Mouse (Mus musculus): Measurements from ENCODE around the gene Mysm1. TPM values are rescaled to one million over a fixed set of nuclear protein-coding genes. Genes with fewer than 3 reads are reported as not detected.

Mysm1 gene
- polyA plus RNA-seq, 2 experiments: 21.4 to 25.2 TPM

DNA sequence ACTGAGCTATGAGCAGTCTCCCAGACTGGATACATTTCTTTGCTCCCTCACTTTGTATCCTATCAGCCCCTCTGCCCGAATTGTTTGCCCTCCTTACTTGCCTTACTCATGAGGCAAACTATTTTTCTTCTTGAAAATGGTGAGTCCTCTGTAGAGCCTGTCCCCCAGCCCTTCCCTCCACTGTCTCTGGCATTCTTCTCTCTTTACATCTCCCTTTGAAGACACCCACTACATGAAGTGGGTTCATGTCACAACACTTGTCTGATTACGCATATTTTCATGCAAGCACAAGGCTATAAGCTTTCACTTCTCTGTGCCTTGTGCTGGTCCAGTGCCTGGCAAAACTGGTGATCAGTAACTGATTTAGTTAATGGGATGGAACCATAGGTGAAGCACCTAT lies 41.3 kb upstream of the Mysm1 start:
- Histone ChIP-seq H3K27me3 (ENCODE audit: control insufficient read depth, insufficient read depth, low read length) (no peaks in the 10 kb centered on the region), H3K9ac (ENCODE audit: low read depth, low read length, severe bottlenecking) (no peak overlapping the region), H3K9me3 (ENCODE audit: control insufficient read depth, low read length) (no peaks in the 10 kb centered on the region), H3K4me1 (ENCODE audit: control insufficient read depth, insufficient read depth, low read length) (no peaks in the 10 kb centered on the region), H3K4me2 (replicated peaks; ENCODE audit: low read depth, low read length, severe bottlenecking) (no peak overlapping the region), H3K27ac (replicated peaks; ENCODE audit: low read depth, low read length) (no peak overlapping the region), H3K4me3 (replicated peaks; ENCODE audit: low read length) (no peak overlapping the region), H3K36me3 (ENCODE audit: control insufficient read depth, insufficient read depth, low read length) (no peaks in the 10 kb centered on the region)
- TF ChIP-seq POLR2A (IDR thresholded peaks at IDR 0.05; ENCODE audit: borderline replicate concordance, extremely low read depth, insufficient read depth, insufficient read length): no peak
- DNase-seq (ENCODE audit: low spot score) (no peak), ATAC-seq (ENCODE audit: low FRiP score, low read depth) (no peak)
- 93% methylated on average over 2 of the region's 2 CpGs for WGBS

DNA sequence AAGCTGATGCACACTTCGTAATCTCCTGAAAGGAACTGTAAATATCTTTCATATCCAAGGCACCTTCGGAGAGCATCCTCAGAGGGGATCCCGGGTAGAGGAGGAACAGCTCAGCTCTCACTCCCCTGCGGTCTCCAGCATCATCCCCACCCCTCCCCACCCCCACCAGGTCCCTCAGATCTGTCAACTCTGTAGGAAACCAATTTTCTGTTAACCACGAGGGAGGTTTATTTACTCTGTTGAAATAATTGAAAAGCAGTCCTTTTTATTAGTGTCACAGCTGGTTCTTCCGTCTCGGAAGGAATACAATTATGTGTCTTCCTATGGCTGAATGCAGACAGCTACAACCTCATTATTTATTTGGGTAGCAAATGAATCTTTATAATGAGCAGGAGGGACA lies 39.3 kb upstream of the Mysm1 start:
- no peaks in the 10 kb centered on the region for H3K4me1 ChIP-seq (ENCODE audit: control insufficient read depth, insufficient read depth, low read length)
- TF ChIP-seq POLR2A (IDR thresholded peaks at IDR 0.05; ENCODE audit: borderline replicate concordance, extremely low read depth, insufficient read depth, insufficient read length): no peak
- no peaks in the 10 kb centered on the region for H3K27me3 ChIP-seq (ENCODE audit: control insufficient read depth, insufficient read depth, low read length)
- no peak overlapping the region for H3K9ac ChIP-seq (ENCODE audit: low read depth, low read length, severe bottlenecking)
- no peak overlapping the region for H3K4me3 ChIP-seq (replicated peaks; ENCODE audit: low read length)
- WGBS: 35% methylated on average over 7 of the region's 7 CpGs
- no peaks in the 10 kb centered on the region for H3K36me3 ChIP-seq (ENCODE audit: control insufficient read depth, insufficient read depth, low read length)
- H3K9me3 ChIP-seq (ENCODE audit: control insufficient read depth, low read length): no peaks in the 10 kb centered on the region
- ATAC-seq (ENCODE audit: low FRiP score, low read depth): no peak
- no peak for DNase-seq (ENCODE audit: low spot score)
- H3K4me2 ChIP-seq (replicated peaks; ENCODE audit: low read depth, low read length, severe bottlenecking): no peak overlapping the region
- H3K27ac ChIP-seq (replicated peaks; ENCODE audit: low read depth, low read length): no peak overlapping the region

DNA sequence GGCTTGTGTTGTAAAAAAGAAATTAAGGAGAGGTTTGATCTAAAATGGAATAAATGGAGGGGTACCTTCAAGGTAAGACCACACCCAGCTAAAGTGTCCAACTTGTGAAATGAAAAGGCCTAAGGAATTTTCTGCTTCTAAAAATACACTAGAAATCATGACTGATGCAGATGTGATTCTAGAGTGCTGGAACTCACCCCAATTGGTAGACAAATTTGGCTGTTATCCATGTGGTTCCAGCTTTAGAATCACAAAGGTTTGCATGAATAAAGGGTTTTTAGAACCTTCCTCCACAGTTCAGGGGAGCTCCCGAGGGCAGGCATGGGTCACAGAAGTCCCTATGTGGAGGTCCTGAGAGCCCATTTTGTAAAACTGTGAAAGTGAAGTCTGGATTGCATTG lies 33.8 kb upstream of the Mysm1 start:
- Histone ChIP-seq H3K4me2 (replicated peaks; ENCODE audit: low read depth, low read length, severe bottlenecking) (no peak overlapping the region), H3K27ac (replicated peaks; ENCODE audit: low read depth, low read length) (no peak overlapping the region)

DNA sequence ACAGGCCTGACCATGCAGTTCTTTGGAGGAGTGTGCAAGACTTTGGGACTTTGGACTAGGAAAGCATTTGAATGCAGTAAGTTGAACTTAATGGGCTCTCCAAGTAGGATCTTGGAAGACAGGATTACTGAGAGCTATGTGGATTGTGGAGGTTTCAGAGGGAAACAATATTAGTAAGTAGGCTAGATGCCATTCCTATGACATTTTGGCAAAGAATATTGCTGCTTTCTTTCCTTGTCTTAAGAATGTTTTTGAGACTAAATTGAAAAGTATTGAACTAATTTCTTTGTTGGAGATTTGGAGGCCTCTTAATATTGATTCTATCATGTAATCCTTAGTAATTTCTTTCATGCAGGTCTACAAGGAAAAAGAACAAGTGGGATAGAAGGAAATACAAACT lies 33.4 kb upstream of the Mysm1 start:
- ATAC-seq (ENCODE audit: low FRiP score, low read depth): no peak
- Histone ChIP-seq H3K27me3 (ENCODE audit: control insufficient read depth, insufficient read depth, low read length) (no peaks in the 10 kb centered on the region), H3K9me3 (ENCODE audit: control insufficient read depth, low read length) (no peaks in the 10 kb centered on the region), H3K4me3 (replicated peaks; ENCODE audit: low read length) (no peak overlapping the region), H3K36me3 (ENCODE audit: control insufficient read depth, insufficient read depth, low read length) (no peaks in the 10 kb centered on the region), H3K27ac (replicated peaks; ENCODE audit: low read depth, low read length) (no peak overlapping the region), H3K4me1 (ENCODE audit: control insufficient read depth, insufficient read depth, low read length) (no peaks in the 10 kb centered on the region), H3K9ac (ENCODE audit: low read depth, low read length, severe bottlenecking) (no peak overlapping the region), H3K4me2 (replicated peaks; ENCODE audit: low read depth, low read length, severe bottlenecking) (no peak overlapping the region)
- no peak for TF ChIP-seq POLR2A (IDR thresholded peaks at IDR 0.05; ENCODE audit: borderline replicate concordance, extremely low read depth, insufficient read depth, insufficient read length)
- no peak for DNase-seq (ENCODE audit: low spot score)

More for the DNA sequence above, 33.8 kb upstream of the Mysm1 start:
- no peaks in the 10 kb centered on the region for H3K36me3 ChIP-seq (ENCODE audit: control insufficient read depth, insufficient read depth, low read length)
- no peak for TF ChIP-seq POLR2A (IDR thresholded peaks at IDR 0.05; ENCODE audit: borderline replicate concordance, extremely low read depth, insufficient read depth, insufficient read length)
- H3K4me1 ChIP-seq (ENCODE audit: control insufficient read depth, insufficient read depth, low read length): no peaks in the 10 kb centered on the region
- DNase-seq (ENCODE audit: low spot score): no peak
- no peak for ATAC-seq (ENCODE audit: low FRiP score, low read depth)
- H3K27me3 ChIP-seq (ENCODE audit: control insufficient read depth, insufficient read depth, low read length): no peaks in the 10 kb centered on the region
- no peak overlapping the region for H3K4me3 ChIP-seq (replicated peaks; ENCODE audit: low read length)
- WGBS: 79% methylated on average over 1 of the region's 1 CpGs
- H3K9me3 ChIP-seq (ENCODE audit: control insufficient read depth, low read length): no peaks in the 10 kb centered on the region
- no peak overlapping the region for H3K9ac ChIP-seq (ENCODE audit: low read depth, low read length, severe bottlenecking)

GRCm38 (mm10) chr4:95008175-95009057 lies 29.5 kb upstream of the Mysm1 start:
- Histone ChIP-seq H3K27me3 (ENCODE audit: control insufficient read depth, insufficient read depth, low read length) (no peaks in the 10 kb centered on the region), H3K4me3 (replicated peaks; ENCODE audit: low read length) (no peak overlapping the region), H3K9me3 (ENCODE audit: control insufficient read depth, low read length) (no peaks in the 10 kb centered on the region), H3K36me3 (ENCODE audit: control insufficient read depth, insufficient read depth, low read length) (no peaks in the 10 kb centered on the region), H3K4me2 (replicated peaks; ENCODE audit: low read depth, low read length, severe bottlenecking) (no peak overlapping the region), H3K4me1 (ENCODE audit: control insufficient read depth, insufficient read depth, low read length) (no peaks in the 10 kb centered on the region), H3K27ac (replicated peaks; ENCODE audit: low read depth, low read length) (no peak overlapping the region), H3K9ac (ENCODE audit: low read depth, low read length, severe bottlenecking) (no peak overlapping the region)
- DNase-seq (ENCODE audit: low spot score): peak; percentile 77
- WGBS: 41% methylated on average over 13 of the region's 13 CpGs
- TF ChIP-seq POLR2A (IDR thresholded peaks at IDR 0.05; ENCODE audit: borderline replicate concordance, extremely low read depth, insufficient read depth, insufficient read length): no peak
- peak; percentile 73 for ATAC-seq (ENCODE audit: low FRiP score, low read depth)

Data from limb, embryonic 14.5 days (tissue).